Mouse (Mus musculus) liver, postnatal 0 days (tissue): ENCODE measurements at regions not wholly inside any gene's neighbourhood (a gene's known extent, or its start where the extent isn't known, plus 50 kb on each side); places are given as distances from the start of the nearest gene placed in this dataset.

Experiments
- ATAC-seq: fragments of 200-750 bp; cut with Nextera tagmentation; 2 replicates; pipeline ENCODE4 v1.8.0; 2017; ENCODE audit warnings: mild to moderate bottlenecking, moderate library complexity
- DNase-seq: peaks from one replicate; pipeline ENCODE4 v3.0.0-alpha.2; 2016
- H3K27ac ChIP-seq: fragments of 300-500 bp; sonication (generic); 2 replicates; pipeline ENCODE4 v1.5.1; 2014; ENCODE audit warnings: antibody characterized with exemption, moderate library complexity, mild to moderate bottlenecking, low read depth
- H3K27me3 ChIP-seq: fragments of 300-500 bp; sonication (generic); 2 replicates; pipeline ENCODE4 v1.6.1; 2014; ENCODE audit warnings: low read length, control low read depth, mixed read lengths; ENCODE audit not compliant: insufficient read depth
- H3K36me3 ChIP-seq: fragments of 300-500 bp; sonication (generic); replicated peaks from 2 replicates; pipeline ENCODE4 v1.6.1; 2014; ENCODE audit warnings: mild to moderate bottlenecking, control low read depth, low read length, moderate library complexity, mixed read lengths; ENCODE audit not compliant: insufficient read depth
- H3K4me1 ChIP-seq: fragments of 300-500 bp; sonication (generic); 2 replicates; pipeline ENCODE4 v1.6.1; 2014; ENCODE audit warnings: antibody characterized with exemption, mild to moderate bottlenecking, control low read depth; ENCODE audit not compliant: insufficient read depth
- H3K4me2 ChIP-seq: fragments of 300-500 bp; sonication (generic); 2 replicates; pipeline ENCODE4 v1.6.1; 2014; ENCODE audit warnings: low read depth, mild to moderate bottlenecking, low read length, moderate library complexity, mixed read lengths
- H3K4me3 ChIP-seq: fragments of 300-500 bp; sonication (generic); 2 replicates; pipeline ENCODE4 v1.5.1; 2014; ENCODE audit warnings: low read depth, low read length
- H3K9ac ChIP-seq: fragments of 300-500 bp; sonication (generic); replicated peaks from 2 replicates; pipeline ENCODE4 v1.6.1; 2014; ENCODE audit warnings: mild to moderate bottlenecking, moderate library complexity
- H3K9me3 ChIP-seq: fragments of 300-500 bp; sonication (generic); 2 replicates; pipeline ENCODE4 v1.6.1; 2016; ENCODE audit warnings: mild to moderate bottlenecking, control low read depth, low read length, mixed read lengths
- CTCF ChIP-seq: sonication (generic); IDR thresholded peaks from 2 replicates; pipeline ENCODE4 v1.5.1; 2016; ENCODE audit warnings: antibody characterized with exemption, low read depth
- EP300 ChIP-seq: IDR thresholded peaks from 2 replicates; pipeline ENCODE4 v1.6.1; 2016; ENCODE audit warnings: antibody characterized with exemption, low read depth, mild to moderate bottlenecking
- WGBS: fragments of 180-500 bp; shearing (Covaris S2); extraction: QIAGEN DNeasy Blood & Tissue Kit; methylation state at CpG from one replicate; pipeline ENCODE4 v1.1.7; 2014; ENCODE audit not compliant: insufficient replicate concordance; 5-methylcytosine and 5-hydroxymethylcytosine counted together

GRCm38 (mm10) chr6:101518904-101519701, 141.4 kb upstream of the Pdzrn3 start:
- ATAC-seq (peak; percentile 58; the same call in 1 of the 2 replicates), DNase-seq (peak; percentile 18)

DNA sequence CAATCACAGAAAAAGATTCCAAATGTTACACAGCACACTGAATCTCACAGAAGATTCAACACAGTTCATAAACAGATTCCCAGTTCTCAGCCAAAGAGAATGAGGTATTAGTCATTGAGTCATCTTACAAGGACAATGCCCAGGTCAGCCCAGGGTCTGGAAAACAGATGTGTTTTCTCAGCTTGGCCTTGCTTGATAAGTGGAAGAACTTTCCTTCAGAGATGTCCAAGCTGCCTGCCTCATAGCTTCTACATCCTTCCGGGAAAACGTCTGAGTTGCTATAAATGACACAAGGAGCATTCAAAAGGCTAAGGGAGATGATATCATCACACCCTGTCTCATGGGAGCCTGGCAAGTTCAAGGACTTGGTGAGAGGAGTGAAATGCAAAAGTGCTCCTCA, 139.9 kb upstream of the Pdzrn3 start:
- H3K9ac ChIP-seq, result no peak overlapping the region
- TF ChIP-seq EP300 (no peak), CTCF (no peak)
- no peaks in the 10 kb centered on the region for H3K27me3 ChIP-seq
- ATAC-seq (no peak), DNase-seq (no peak)
- H3K36me3 ChIP-seq, result no peaks in the 10 kb centered on the region
- peaks cover 9% of the 10 kb centered on the region; the same call in 1 of the 2 replicates for H3K4me1 ChIP-seq
- H3K27ac ChIP-seq, result no peak overlapping the region
- H3K4me2 ChIP-seq, result no peak overlapping the region
- no peak overlapping the region for H3K4me3 ChIP-seq
- no peaks in the 10 kb centered on the region for H3K9me3 ChIP-seq
- WGBS, result 34% methylated on average over 2 of the region's 2 CpGs

More at GRCm38 (mm10) chr6:101518904-101519701, 141.4 kb upstream of the Pdzrn3 start:
- 43% methylated on average over 9 of the region's 9 CpGs for WGBS
- no peaks in the 10 kb centered on the region for H3K9me3 ChIP-seq
- H3K36me3 ChIP-seq, result no peaks in the 10 kb centered on the region
- peak overlapping the region; percentile 35; the same call in 1 of the 2 replicates for H3K4me2 ChIP-seq
- no peaks in the 10 kb centered on the region for H3K27me3 ChIP-seq
- H3K27ac ChIP-seq, result no peak overlapping the region
- TF ChIP-seq EP300 (no peak), CTCF (0 out of 2 replicates have a peak, but pooled peaks have one; percentile 7)
- H3K9ac ChIP-seq, result no peak overlapping the region
- H3K4me1 ChIP-seq, result peaks cover 9% of the 10 kb centered on the region; the same call in 1 of the 2 replicates
- no peak overlapping the region for H3K4me3 ChIP-seq

GRCm38 (mm10) chr6:101513696-101514095, 136.0 kb upstream of the Pdzrn3 start:
- no peak overlapping the region for H3K9ac ChIP-seq
- H3K4me2 ChIP-seq, result no peak overlapping the region
- H3K9me3 ChIP-seq, result no peaks in the 10 kb centered on the region
- H3K36me3 ChIP-seq, result no peaks in the 10 kb centered on the region
- no peak for ATAC-seq
- no peak for TF ChIP-seq CTCF
- no peak for TF ChIP-seq EP300
- no peaks in the 10 kb centered on the region for H3K27me3 ChIP-seq
- H3K4me1 ChIP-seq, result peaks cover under 1% of the 10 kb centered on the region; the same call in 1 of the 2 replicates
- no peak overlapping the region for H3K27ac ChIP-seq
- no peak overlapping the region for H3K4me3 ChIP-seq
- WGBS, result 74% methylated on average over 2 of the region's 2 CpGs
- no peak for DNase-seq

DNA sequence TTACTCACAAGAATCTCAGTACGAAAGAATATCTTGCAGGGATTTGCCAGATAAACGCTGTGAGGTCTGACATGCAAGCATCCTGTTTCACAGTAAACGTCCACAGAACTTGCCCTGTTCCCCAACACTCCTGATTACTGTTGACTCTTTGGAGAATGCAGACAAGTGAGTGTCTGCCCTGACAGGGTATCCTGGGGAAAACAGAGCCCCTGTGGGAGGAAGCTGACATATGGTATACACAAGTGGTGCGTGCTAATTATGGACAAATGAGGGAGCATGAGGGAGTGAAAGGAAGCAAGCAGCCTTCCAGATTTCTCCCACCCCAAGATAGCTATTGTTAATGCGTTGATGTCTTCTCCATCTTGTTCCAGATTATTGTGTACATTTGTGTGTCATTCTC, 124.5 kb upstream of the Pdzrn3 start:
- WGBS, result 43% methylated on average over 5 of the region's 5 CpGs
- Histone ChIP-seq H3K4me1 (no peaks in the 10 kb centered on the region), H3K9me3 (no peaks in the 10 kb centered on the region), H3K36me3 (no peaks in the 10 kb centered on the region), H3K9ac (no peak overlapping the region), H3K4me3 (no peak overlapping the region), H3K27ac (no peak overlapping the region), H3K27me3 (no peaks in the 10 kb centered on the region), H3K4me2 (no peak overlapping the region)
- no peak for TF ChIP-seq CTCF
- TF ChIP-seq EP300, result no peak
- ATAC-seq, result no peak
- DNase-seq, result no peak

GRCm38 (mm10) chr6:101501716-101502115, 124.0 kb upstream of the Pdzrn3 start:
- TF ChIP-seq CTCF, result no peak
- TF ChIP-seq EP300, result no peak
- 74% methylated on average over 4 of the region's 4 CpGs for WGBS

GRCm38 (mm10) chr6:101500202-101500601, 122.5 kb upstream of the Pdzrn3 start:
- no peaks in the 10 kb centered on the region for H3K4me1 ChIP-seq
- H3K27me3 ChIP-seq, result no peaks in the 10 kb centered on the region
- ATAC-seq (no peak), DNase-seq (no peak)
- no peak overlapping the region for H3K9ac ChIP-seq
- H3K36me3 ChIP-seq, result no peaks in the 10 kb centered on the region
- TF ChIP-seq CTCF, result no peak
- TF ChIP-seq EP300, result no peak
- no peak overlapping the region for H3K4me2 ChIP-seq
- H3K9me3 ChIP-seq, result no peaks in the 10 kb centered on the region
- no peak overlapping the region for H3K27ac ChIP-seq
- no peak overlapping the region for H3K4me3 ChIP-seq

More at GRCm38 (mm10) chr6:101501716-101502115, 124.0 kb upstream of the Pdzrn3 start:
- Histone ChIP-seq H3K9ac (no peak overlapping the region), H3K9me3 (no peaks in the 10 kb centered on the region), H3K27me3 (no peaks in the 10 kb centered on the region), H3K4me1 (no peaks in the 10 kb centered on the region), H3K4me2 (no peak overlapping the region), H3K36me3 (no peaks in the 10 kb centered on the region), H3K27ac (no peak overlapping the region), H3K4me3 (no peak overlapping the region)
- ATAC-seq (no peak), DNase-seq (no peak)
